Mouse (Mus musculus) heart, adult 2 months (tissue): ENCODE data around the gene Sbk2. TPM values are rescaled to one million over a fixed set of nuclear protein-coding genes. Genes with fewer than 3 reads are reported as not detected.

Experiments
- DNase-seq, 2 experiments: peaks; one replicate each; pipeline ENCODE4 v3.0.0; 2021
- H3K27ac ChIP-seq: fragments of 200-600 bp; 2 replicates; pipeline ENCODE4 v1.8.1; 2022
- H3K27me3 ChIP-seq: fragments of 200-500 bp; 2 replicates; pipeline ENCODE4 v1.6.1; 2012; ENCODE audit warnings: mild to moderate bottlenecking, low read length, inconsistent platforms, mixed read lengths; ENCODE audit not compliant: control insufficient read depth, insufficient read depth
- H3K36me3 ChIP-seq: fragments of 200-500 bp; 2 replicates; pipeline ENCODE4 v1.6.1; 2012; ENCODE audit warnings: low read length, inconsistent platforms; ENCODE audit not compliant: control insufficient read depth, insufficient read depth
- H3K4me1 ChIP-seq: fragments of 200-500 bp; 2 replicates; pipeline ENCODE4 v1.6.1; 2011; ENCODE audit warnings: low read length; ENCODE audit not compliant: control insufficient read depth, insufficient read depth
- H3K4me3 ChIP-seq: fragments of 200-600 bp; 2 replicates; pipeline ENCODE4 v1.8.1; 2022
- H3K79me2 ChIP-seq: fragments of 200-500 bp; replicated peaks from 2 replicates; pipeline ENCODE4 v1.6.1; 2012; ENCODE audit warnings: mild to moderate bottlenecking, inconsistent platforms, low read length, moderate library complexity, mixed read lengths; ENCODE audit not compliant: control insufficient read depth, insufficient read depth
- H3K9ac ChIP-seq: fragments of 200-500 bp; 2 replicates; pipeline ENCODE4 v1.6.1; 2012; ENCODE audit warnings: low read depth, mild to moderate bottlenecking, control low read depth, inconsistent platforms, low read length, mixed read lengths
- CTCF ChIP-seq: fragments of 200-600 bp; IDR thresholded peaks from 2 replicates; pipeline ENCODE4 v1.8.1; 2022; ENCODE audit warnings: antibody characterized with exemption, mild to moderate bottlenecking, moderate library complexity
- EP300 ChIP-seq: fragments of 200-500 bp; IDR thresholded peaks from 2 replicates; pipeline ENCODE4 v1.6.1; 2011; ENCODE audit warnings: low read depth, low read length, control low read depth; ENCODE audit not compliant: insufficient read depth
- POLR2A ChIP-seq: fragments of 200-500 bp; IDR thresholded peaks from 2 replicates; pipeline ENCODE4 v1.6.1; 2011; ENCODE audit warnings: mild to moderate bottlenecking, low read depth, low read length, control low read depth; ENCODE audit not compliant: insufficient read depth
- WGBS: fragments of 180-500 bp; shearing (Covaris S2); methylation state at CpG from one replicate; pipeline ENCODE4 v1.1.7; 2018; 5-methylcytosine and 5-hydroxymethylcytosine counted together
- intact Hi-C: fragments of 180-260 bp; cut with DNase I; formaldehyde crosslinking; loops from one replicate; pipeline ENCODE4 v1.15.1; 2025
- polyA plus RNA-seq: library from polyadenylated mRNA; depleted of rRNA; stranded (reverse); fragments of >200 nt; gene quantifications from 2 replicates; pipeline ENCODE4 v1.2.3, GENCODE M21; 2012
- total RNA-seq, 2 experiments: library from RNA; stranded (reverse); gene quantifications; 2 replicates each; pipeline ENCODE4 v1.2.3; 2021

Sbk2 gene
- total and polyA plus RNA-seq, 3 experiments = 26.5 to 85.0 (median 35.6) TPM

- TF ChIP-seq EP300 (peak; percentile 90), POLR2A (no peak)
- Histone ChIP-seq H3K9ac (peak overlapping the region; percentile 47), H3K27me3 (no peaks in the 10 kb centered on the region), H3K4me1 (peaks cover 3% of the 10 kb centered on the region), H3K79me2 (no peaks in the 10 kb centered on the region), H3K36me3 (no peaks in the 10 kb centered on the region), H3K27ac (peak overlapping the region; percentile 80), H3K4me3 (peak overlapping the region; percentile 48)
- WGBS = 15% methylated on average over 15 of the region's 15 CpGs
- intact Hi-C loops = loop anchor here (1.0 to 5.0 kb wide), 6 partner anchors 21 to 184 kb away; partner anchors contain the start of genes Fiz1, Rasl2-9, Sbk2 and Ube2s
- DNase-seq = peak; percentile 92 to 96
Measured at GRCm38 (mm10) chr7:4943223-4943815, 20.9 kb downstream of the Sbk2 start.

- intact Hi-C loops = loop anchor here (1.0 to 5.0 kb wide), 6 partner anchors 22 to 185 kb away; partner anchors contain the start of genes Fiz1, Rasl2-9, Sbk2 and Ube2s
- H3K27ac ChIP-seq = no peak overlapping the region
- WGBS = 40% methylated on average over 5 of the region's 5 CpGs
- H3K36me3 ChIP-seq = no peaks in the 10 kb centered on the region
- H3K4me1 ChIP-seq = peaks cover 3% of the 10 kb centered on the region
- TF ChIP-seq EP300 (no peak), CTCF (no peak), POLR2A (no peak)
- DNase-seq = no peak
- H3K27me3 ChIP-seq = no peaks in the 10 kb centered on the region
- H3K79me2 ChIP-seq = no peaks in the 10 kb centered on the region
- no peak overlapping the region for H3K4me3 ChIP-seq
- H3K9ac ChIP-seq = no peak overlapping the region
Measured at GRCm38 (mm10) chr7:4942673-4943072, 21.5 kb downstream of the Sbk2 start.

GRCm38 (mm10) chr7:4940068-4940479 lies 24.1 kb downstream of the Sbk2 start:
- Histone ChIP-seq H3K4me1 (peaks cover 3% of the 10 kb centered on the region), H3K27ac (no peak overlapping the region), H3K9ac (no peak overlapping the region), H3K79me2 (no peaks in the 10 kb centered on the region), H3K36me3 (no peaks in the 10 kb centered on the region), H3K27me3 (no peaks in the 10 kb centered on the region), H3K4me3 (no peak overlapping the region)
- peak; percentile 79 to 86 for DNase-seq
- WGBS = 17% methylated on average over 9 of the region's 9 CpGs
- TF ChIP-seq EP300 (no peak), CTCF (peak; percentile 97), POLR2A (no peak)
- intact Hi-C loops = loop anchor here (1.0 to 5.0 kb wide), 5 partner anchors 29 to 383 kb away; partner anchors contain the start of genes Fiz1, Rasl2-9, Ube2s and Zfp524

- DNase-seq = peak; percentile 67 to 86
- TF ChIP-seq CTCF (peak; percentile 100), POLR2A (no peak), EP300 (0 out of 2 replicates have a peak, but pooled peaks have one; percentile 45)
- no peak overlapping the region for H3K27ac ChIP-seq
- 30% methylated on average over 2 of the region's 2 CpGs for WGBS
- no peaks in the 10 kb centered on the region for H3K79me2 ChIP-seq
- peaks cover 1% of the 10 kb centered on the region for H3K4me1 ChIP-seq
- no peak overlapping the region for H3K9ac ChIP-seq
- intact Hi-C loops = loop anchor here (10.0 kb wide), 1 partner anchor 314 kb away; no protein-coding TSS in a partner anchor
- H3K36me3 ChIP-seq = no peaks in the 10 kb centered on the region
- no peaks in the 10 kb centered on the region for H3K27me3 ChIP-seq
- no peak overlapping the region for H3K4me3 ChIP-seq
Measured at GRCm38 (mm10) chr7:4938456-4938855, 25.8 kb downstream of the Sbk2 start.

GRCm38 (mm10) chr7:4937392-4937791 lies 26.8 kb downstream of the Sbk2 start:
- Histone ChIP-seq H3K36me3 (no peaks in the 10 kb centered on the region), H3K9ac (no peak overlapping the region), H3K4me1 (no peaks in the 10 kb centered on the region), H3K4me3 (no peak overlapping the region), H3K27ac (no peak overlapping the region), H3K27me3 (no peaks in the 10 kb centered on the region), H3K79me2 (no peaks in the 10 kb centered on the region)
- 70% methylated on average over 11 of the region's 11 CpGs for WGBS
- TF ChIP-seq EP300 = no peak
- intact Hi-C loops = loop anchor here (10.0 kb wide), 1 partner anchor 313 kb away; no protein-coding TSS in a partner anchor
- DNase-seq = no peak

GRCm38 (mm10) chr7:4936832-4937231 lies 27.4 kb downstream of the Sbk2 start:
- H3K9ac ChIP-seq = no peak overlapping the region
- 42% methylated on average over 10 of the region's 10 CpGs for WGBS
- intact Hi-C loops = loop anchor here (10.0 kb wide), 1 partner anchor 312 kb away; no protein-coding TSS in a partner anchor
- no peaks in the 10 kb centered on the region for H3K4me1 ChIP-seq
- no peak overlapping the region for H3K27ac ChIP-seq
- TF ChIP-seq CTCF (no peak), EP300 (no peak), POLR2A (no peak)
- no peak for DNase-seq
- H3K36me3 ChIP-seq = no peaks in the 10 kb centered on the region
- no peaks in the 10 kb centered on the region for H3K79me2 ChIP-seq
- H3K27me3 ChIP-seq = no peaks in the 10 kb centered on the region
- no peak overlapping the region for H3K4me3 ChIP-seq
